Mouse (Mus musculus) heart, embryonic 10.5 days (tissue): ENCODE results near the gene Tfeb. TPM values are rescaled to one million over a fixed set of nuclear protein-coding genes. Genes with fewer than 3 reads are reported as not detected.

Experiments used
- DNase-seq: peaks from one replicate; pipeline ENCODE4 v3.0.0-alpha.2; 2017; ENCODE audit warnings: low spot score
- H3K27ac ChIP-seq: fragments of 300-500 bp; sonication (generic); 2 replicates; pipeline ENCODE4 v1.5.1; 2016; ENCODE audit warnings: mild to moderate bottlenecking
- H3K27me3 ChIP-seq: fragments of 300-500 bp; sonication (generic); 2 replicates; pipeline ENCODE4 v1.6.1; 2016; ENCODE audit warnings: mild to moderate bottlenecking; ENCODE audit not compliant: poor library complexity, insufficient read depth, severe bottlenecking
- H3K36me3 ChIP-seq: fragments of 300-500 bp; sonication (generic); 2 replicates; pipeline ENCODE4 v1.6.1; 2016; ENCODE audit warnings: mild to moderate bottlenecking, moderate library complexity
- H3K4me1 ChIP-seq: fragments of 300-500 bp; sonication (generic); 2 replicates; pipeline ENCODE4 v1.6.1; 2016; ENCODE audit warnings: mild to moderate bottlenecking
- H3K4me3 ChIP-seq: fragments of 300-500 bp; sonication (generic); 2 replicates; pipeline ENCODE4 v1.5.1; 2016; ENCODE audit warnings: mild to moderate bottlenecking, moderate library complexity
- H3K9me3 ChIP-seq: fragments of 300-500 bp; sonication (generic); 2 replicates; pipeline ENCODE4 v1.6.1; 2016; ENCODE audit warnings: mild to moderate bottlenecking, moderate library complexity
- WGBS: fragments of 180-500 bp; shearing (Covaris S2); methylation state at CpG from one replicate; pipeline ENCODE4 v1.1.7; 2016; 5-methylcytosine and 5-hydroxymethylcytosine counted together
- polyA plus RNA-seq: library from polyadenylated mRNA; unstranded; fragments of >200 nt; fragmentation: Nextera tagmentation; extraction: Ambion mirVana; gene quantifications from 2 replicates; pipeline ENCODE4 v1.2.1, GENCODE M21; 2016

Gene Tfeb
- polyA plus RNA-seq, 1 experiment from 2014 or later, result 15.3 TPM

GRCm38 (mm10) chr17:47767081-47767455, 30.2 kb downstream of the Tfeb start:
- Histone ChIP-seq H3K4me3 (no peak overlapping the region), H3K9me3 (peaks cover 3% of the 10 kb centered on the region), H3K36me3 (peaks cover 5% of the 10 kb centered on the region; the same call in 1 of the 2 replicates), H3K4me1 (peaks cover 62% of the 10 kb centered on the region), H3K27ac (no peak overlapping the region), H3K27me3 (0 out of 2 replicates have a peak, but pooled peaks cover 4% of the 10 kb centered on the region)
- 60% methylated on average over 2 of the region's 2 CpGs for WGBS
- no peak for DNase-seq

- Histone ChIP-seq H3K27ac (no peak overlapping the region), H3K36me3 (peaks cover 9% of the 10 kb centered on the region; the same call in 1 of the 2 replicates), H3K9me3 (peaks cover 8% of the 10 kb centered on the region), H3K4me3 (no peak overlapping the region), H3K4me1 (peaks cover 56% of the 10 kb centered on the region), H3K27me3 (0 out of 2 replicates have a peak, but pooled peaks cover 4% of the 10 kb centered on the region)
- no peak for DNase-seq
- WGBS, result 48% methylated on average over 11 of the region's 17 CpGs
These were observed 30.8 kb downstream of the Tfeb start for GRCm38 (mm10) chr17:47767456-47768141.

GRCm38 (mm10) chr17:47768707-47769276, 32.0 kb downstream of the Tfeb start:
- 36% methylated on average over 12 of the region's 12 CpGs for WGBS
- 0 out of 2 replicates have a peak, but pooled peaks cover 4% of the 10 kb centered on the region for H3K27me3 ChIP-seq
- H3K36me3 ChIP-seq, result peaks cover 9% of the 10 kb centered on the region; the same call in 1 of the 2 replicates
- H3K4me1 ChIP-seq, result peaks cover 50% of the 10 kb centered on the region
- H3K9me3 ChIP-seq, result peaks cover 10% of the 10 kb centered on the region
- DNase-seq, result no peak
- peak overlapping the region; percentile 9; the same call in 1 of the 2 replicates for H3K4me3 ChIP-seq
- H3K27ac ChIP-seq, result peak overlapping the region; percentile 48; the same call in 1 of the 2 replicates

GRCm38 (mm10) chr17:47769389-47770299, 32.8 kb downstream of the Tfeb start:
- peaks cover 10% of the 10 kb centered on the region for H3K9me3 ChIP-seq
- H3K27me3 ChIP-seq, result 0 out of 2 replicates have a peak, but pooled peaks cover 4% of the 10 kb centered on the region
- no peak for DNase-seq
- peaks cover 47% of the 10 kb centered on the region for H3K4me1 ChIP-seq
- H3K36me3 ChIP-seq, result peaks cover 9% of the 10 kb centered on the region; the same call in 1 of the 2 replicates
- 86% methylated on average over 11 of the region's 11 CpGs for WGBS
- H3K4me3 ChIP-seq, result no peak overlapping the region
- H3K27ac ChIP-seq, result no peak overlapping the region

GRCm38 (mm10) chr17:47773604-47774003, 36.8 kb downstream of the Tfeb start:
- Histone ChIP-seq H3K4me1 (peaks cover 50% of the 10 kb centered on the region), H3K36me3 (peaks cover 9% of the 10 kb centered on the region; the same call in 1 of the 2 replicates), H3K4me3 (no peak overlapping the region), H3K27ac (peak overlapping the region; percentile 47; the same call in 1 of the 2 replicates), H3K27me3 (0 out of 2 replicates have a peak, but pooled peaks cover 4% of the 10 kb centered on the region), H3K9me3 (peaks cover 10% of the 10 kb centered on the region)
- no peak for DNase-seq
- 65% methylated on average over 6 of the region's 6 CpGs for WGBS

- Histone ChIP-seq H3K4me1 (peaks cover 32% of the 10 kb centered on the region), H3K27ac (peak overlapping the region; percentile 59; the same call in 1 of the 2 replicates), H3K4me3 (no peak overlapping the region), H3K36me3 (peaks cover 3% of the 10 kb centered on the region; the same call in 1 of the 2 replicates), H3K27me3 (no peaks in the 10 kb centered on the region), H3K9me3 (peaks cover 6% of the 10 kb centered on the region)
- DNase-seq, result no peak
- 36% methylated on average over 2 of the region's 2 CpGs for WGBS
These were observed 40.3 kb downstream of the Tfeb start for GRCm38 (mm10) chr17:47777141-47777540.

GRCm38 (mm10) chr17:47780470-47780869, 43.6 kb downstream of the Tfeb start:
- WGBS, result 73% methylated on average over 10 of the region's 10 CpGs
- no peaks in the 10 kb centered on the region for H3K36me3 ChIP-seq
- DNase-seq, result no peak
- H3K4me3 ChIP-seq, result no peak overlapping the region
- H3K27ac ChIP-seq, result no peak overlapping the region
- H3K9me3 ChIP-seq, result no peaks in the 10 kb centered on the region
- peaks cover 54% of the 10 kb centered on the region for H3K4me1 ChIP-seq
- peaks cover 2% of the 10 kb centered on the region; the same call in 1 of the 2 replicates for H3K27me3 ChIP-seq

- no peaks in the 10 kb centered on the region for H3K36me3 ChIP-seq
- H3K4me1 ChIP-seq, result peaks cover 58% of the 10 kb centered on the region
- no peaks in the 10 kb centered on the region for H3K9me3 ChIP-seq
- no peak for DNase-seq
- H3K27me3 ChIP-seq, result peaks cover 16% of the 10 kb centered on the region; the same call in 1 of the 2 replicates
- H3K4me3 ChIP-seq, result no peak overlapping the region
- no peak overlapping the region for H3K27ac ChIP-seq
- WGBS, result 80% methylated on average over 3 of the region's 3 CpGs
These were observed 45.7 kb downstream of the Tfeb start for GRCm38 (mm10) chr17:47782486-47782885.

GRCm38 (mm10) chr17:47783445-47784223, 46.8 kb downstream of the Tfeb start:
- Histone ChIP-seq H3K9me3 (no peaks in the 10 kb centered on the region), H3K27me3 (peaks cover 21% of the 10 kb centered on the region; the same call in 1 of the 2 replicates), H3K27ac (0 out of 2 replicates have a peak overlapping the region, but pooled peaks have one; percentile 13), H3K4me1 (peaks cover 67% of the 10 kb centered on the region), H3K36me3 (no peaks in the 10 kb centered on the region), H3K4me3 (no peak overlapping the region)
- DNase-seq, result no peak
- 71% methylated on average over 8 of the region's 8 CpGs for WGBS

- no peak overlapping the region for H3K4me3 ChIP-seq
- 75% methylated on average over 6 of the region's 6 CpGs for WGBS
- H3K4me1 ChIP-seq, result peaks cover 70% of the 10 kb centered on the region
- H3K36me3 ChIP-seq, result no peaks in the 10 kb centered on the region; the same call in 1 of the 2 replicates
- H3K27ac ChIP-seq, result no peak overlapping the region
- no peaks in the 10 kb centered on the region for H3K9me3 ChIP-seq
- peaks cover 26% of the 10 kb centered on the region; the same call in 1 of the 2 replicates for H3K27me3 ChIP-seq
- DNase-seq, result no peak
These were observed 47.6 kb downstream of the Tfeb start for GRCm38 (mm10) chr17:47784411-47784810.

- no peak overlapping the region for H3K4me3 ChIP-seq
- 43% methylated on average over 8 of the region's 8 CpGs for WGBS
- H3K9me3 ChIP-seq, result no peaks in the 10 kb centered on the region
- peaks cover 20% of the 10 kb centered on the region for H3K36me3 ChIP-seq
- no peak for DNase-seq
- peak overlapping the region; percentile 42; the same call in 1 of the 2 replicates for H3K27ac ChIP-seq
- H3K27me3 ChIP-seq, result peaks cover 37% of the 10 kb centered on the region
- peaks cover 69% of the 10 kb centered on the region for H3K4me1 ChIP-seq
These were observed 50.8 kb downstream of the Tfeb start for GRCm38 (mm10) chr17:47787632-47788031.

GRCm38 (mm10) chr17:47788306-47788705, 51.5 kb downstream of the Tfeb start:
- no peak for DNase-seq
- WGBS, result 3% methylated on average over 4 of the region's 4 CpGs
- Histone ChIP-seq H3K36me3 (peaks cover 20% of the 10 kb centered on the region), H3K4me3 (no peak overlapping the region), H3K27me3 (peaks cover 37% of the 10 kb centered on the region), H3K4me1 (peaks cover 69% of the 10 kb centered on the region), H3K9me3 (no peaks in the 10 kb centered on the region), H3K27ac (peak overlapping the region; percentile 42; the same call in 1 of the 2 replicates)
